18 mouse cellular contexts compared by ENCODE assay signal in the genomic region with DNA sequence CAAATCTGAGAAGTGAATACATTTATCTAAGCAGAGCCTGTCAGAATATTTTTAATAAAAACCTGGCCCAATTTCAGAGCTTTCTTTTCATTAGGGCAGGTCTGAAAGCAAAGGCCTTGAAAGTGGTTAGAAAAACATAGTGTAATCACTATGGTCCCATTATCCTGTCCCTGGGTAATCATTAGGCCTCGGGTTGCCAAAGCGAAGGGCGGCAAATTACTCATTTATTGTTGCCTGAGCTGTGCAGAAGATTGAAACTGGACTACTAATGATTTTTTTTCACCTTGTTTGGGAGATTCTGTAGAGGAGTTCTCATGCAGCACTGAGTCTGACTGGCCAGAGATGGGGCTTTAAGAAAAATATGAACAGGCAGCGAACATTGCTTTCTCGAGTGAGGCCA.
"Had no signal": no experiment of that assay in that cellular context is flagged by ENCODE, and none has a peak within 500 bp of the region (broad histone marks: within the 10 kb centered on the region; RNA-seq: fewer than 3 reads in every experiment).

No protein-coding gene starts in this region.

- H3K27ac ChIP-seq: kidney, postnatal 0 days; limb, embryonic 15.5 days; liver, embryonic 13.5 days; lung, embryonic 15.5 days; macrophage; neural tube, embryonic 15.5 days; stomach, postnatal 0 days had no signal

- H3K4me3 ChIP-seq: limb, embryonic 15.5 days; liver, embryonic 13.5 days; lung, embryonic 15.5 days; megakaryocyte, embryonic 14.5 days; myocyte; neural tube, embryonic 15.5 days had no signal

- H3K36me3 ChIP-seq: limb, embryonic 15.5 days; liver, embryonic 13.5 days; lung, embryonic 15.5 days; neural tube, embryonic 15.5 days had no signal

- H3K9ac ChIP-seq: limb, embryonic 15.5 days; liver, embryonic 13.5 days; liver, postnatal 0 days; lung, embryonic 15.5 days; neural tube, embryonic 15.5 days had no signal

- H3K9me3 ChIP-seq: limb, embryonic 15.5 days; liver, embryonic 13.5 days; lung, embryonic 15.5 days; neural tube, embryonic 15.5 days had no signal

- H3K27me3 ChIP-seq: limb, embryonic 15.5 days; liver, embryonic 13.5 days; lung, embryonic 15.5 days; megakaryocyte, embryonic 14.5 days; neural tube, embryonic 15.5 days had no signal

- ATAC-seq: liver, postnatal 0 days had no signal

- H3K4me2 ChIP-seq: limb, embryonic 15.5 days; liver, embryonic 13.5 days; lung, embryonic 15.5 days; neural tube, embryonic 15.5 days had no signal

- H3K4me1 ChIP-seq: limb, embryonic 15.5 days; liver, embryonic 13.5 days; lung, embryonic 15.5 days; megakaryocyte, embryonic 14.5 days had no signal

- DNase-seq: kidney, adult 9 months; kidney, postnatal 36 days; layer of hippocampus, adult 9-11 months; layer of hippocampus, postnatal 36 days; liver, embryonic 13.5 days; liver, postnatal 0 days; lung, postnatal 14 days; right cerebral cortex, adult 18-20 months; right cerebral cortex, postnatal 25 days; thymus, postnatal 4 days had no signal
